Mouse (Mus musculus): ENCODE measurements around the gene Gm3417. TPM values are rescaled to one million over a fixed set of nuclear protein-coding genes. Genes with fewer than 3 reads are reported as not detected.

Gene Gm3417
- total and polyA plus RNA-seq, 3 experiments: 3.1 TPM; not detected in 2

GRCm38 (mm10) chr17:14949161-14949827, 29.3 kb downstream of the Gm3417 start:
- Histone ChIP-seq H3K36me3 (replicated peaks in 1 of 2; ENCODE audit: control insufficient read depth in 1 of 2, insufficient read depth in 1 of 2, low read length in 1 of 2) (peaks cover 64 to 98% of the 10 kb centered on the region in 2 experiments), H3K27ac (ENCODE audit: insufficient read depth, low read depth) (no peak overlapping the region), H3K9ac (ENCODE audit: insufficient read depth, low read depth) (no peak overlapping the region), H3K4me2 (ENCODE audit: insufficient read depth, low read depth, poor library complexity, severe bottlenecking) (no peak overlapping the region), H3K27me3 (replicated peaks) (no peaks in the 10 kb centered on the region), H3K79me2 (replicated peaks; ENCODE audit: control insufficient read depth, extremely low read depth, insufficient read depth, poor library complexity, severe bottlenecking) (peaks cover 53% of the 10 kb centered on the region), H3K9me3 (replicated peaks; ENCODE audit: low read length) (no peaks in the 10 kb centered on the region), H3K4me1 (ENCODE audit: control insufficient read depth in 1 of 2, insufficient read depth in 2 of 2) (peaks cover 8 to 40% of the 10 kb centered on the region in 2 experiments), H3K4me3 (replicated peaks in 1 of 3; ENCODE audit: low read depth in 2 of 3, low read length in 2 of 3, poor library complexity in 1 of 3) (no peak overlapping the region)
- dilution Hi-C loops (cut with MboI; ENCODE audit: extremely low pct_ligation_motif_present, extremely low pct_unique_long_range_greater_than_20kb, low sequenced_read_pairs): no loop called here
- DNase-seq (ENCODE audit: extremely low read depth): no peak
- in situ Hi-C loops (cut with MboI; ENCODE audit: low pct_ligation_motif_present, low pct_unique_long_range_greater_than_20kb, low sequenced_read_pairs): no loop called here
- no peak for TF ChIP-seq CHD2 (IDR thresholded peaks at IDR 0.05; ENCODE audit: low read length)
- no peak for TF ChIP-seq CHD1 (IDR thresholded peaks at IDR 0.05; ENCODE audit: low read depth, low read length)
- TF ChIP-seq PAX5 (IDR thresholded peaks at IDR 0.05; ENCODE audit: low read length): no peak
- no peak for TF ChIP-seq RCOR1 (conservative IDR thresholded peaks at IDR 0.05; ENCODE audit: low read depth, low read length)
- no peak for TF ChIP-seq POLR2A (IDR thresholded peaks at IDR 0.05; ENCODE audit: low read depth, low read length)
- TF ChIP-seq EP300 (IDR thresholded peaks at IDR 0.05; ENCODE audit: low read length): no peak
- TF ChIP-seq NELFE (IDR thresholded peaks at IDR 0.05; ENCODE audit: low read depth, low read length): no peak
- TF ChIP-seq IRF4 (IDR thresholded peaks at IDR 0.05; ENCODE audit: low read depth, low read length): no peak

- no peak overlapping the region for H3K27ac ChIP-seq (ENCODE audit: insufficient read depth, low read depth)
- no peak overlapping the region for H3K9ac ChIP-seq (ENCODE audit: insufficient read depth, low read depth)
- dilution Hi-C loops (cut with MboI; ENCODE audit: extremely low pct_ligation_motif_present, extremely low pct_unique_long_range_greater_than_20kb, low sequenced_read_pairs): no loop called here
- peaks cover 4 to 28% of the 10 kb centered on the region in 2 experiments for H3K4me1 ChIP-seq (ENCODE audit: control insufficient read depth in 1 of 2, insufficient read depth in 2 of 2)
- peak overlapping the region; percentile 24; the same call in 1 of the 2 replicates for H3K4me2 ChIP-seq (ENCODE audit: insufficient read depth, low read depth, poor library complexity, severe bottlenecking)
- no peaks in the 10 kb centered on the region for H3K9me3 ChIP-seq (replicated peaks; ENCODE audit: low read length)
- peaks cover 24% of the 10 kb centered on the region for H3K79me2 ChIP-seq (replicated peaks; ENCODE audit: control insufficient read depth, extremely low read depth, insufficient read depth, poor library complexity, severe bottlenecking)
- no peak overlapping the region for H3K4me3 ChIP-seq (replicated peaks in 1 of 3; ENCODE audit: low read depth in 2 of 3, low read length in 2 of 3, poor library complexity in 1 of 3)
- TF ChIP-seq BHLHE40 (IDR thresholded peaks at IDR 0.05; ENCODE audit: low read depth, low read length) (no peak), USF2 (conservative IDR thresholded peaks at IDR 0.05; ENCODE audit: low read depth, low read length) (no peak), PAX5 (IDR thresholded peaks at IDR 0.05; ENCODE audit: low read length) (no peak), USF1 (IDR thresholded peaks at IDR 0.05; ENCODE audit: low read depth, low read length) (no peak)
- peaks cover 37 to 59% of the 10 kb centered on the region in 2 experiments for H3K36me3 ChIP-seq (replicated peaks in 1 of 2; ENCODE audit: control insufficient read depth in 1 of 2, insufficient read depth in 1 of 2, low read length in 1 of 2)
- in situ Hi-C loops (cut with MboI; ENCODE audit: low pct_ligation_motif_present, low pct_unique_long_range_greater_than_20kb, low sequenced_read_pairs): no loop called here
- H3K27me3 ChIP-seq (replicated peaks): no peaks in the 10 kb centered on the region
- DNase-seq (ENCODE audit: extremely low read depth): no peak
Measured at GRCm38 (mm10) chr17:14944551-14944950, 34.0 kb downstream of the Gm3417 start.

GRCm38 (mm10) chr17:14943729-14944059, 34.9 kb downstream of the Gm3417 start:
- peak overlapping the region; percentile 29; the same call in 1 of the 2 replicates for H3K27ac ChIP-seq (ENCODE audit: insufficient read depth, low read depth)
- dilution Hi-C loops (cut with MboI; ENCODE audit: extremely low pct_ligation_motif_present, extremely low pct_unique_long_range_greater_than_20kb, low sequenced_read_pairs): no loop called here

More at GRCm38 (mm10) chr17:14943729-14944059, 34.9 kb downstream of the Gm3417 start:
- peaks cover 4 to 28% of the 10 kb centered on the region in 2 experiments for H3K4me1 ChIP-seq (ENCODE audit: control insufficient read depth in 1 of 2, insufficient read depth in 2 of 2)
- peak overlapping the region; percentile 63 for H3K4me2 ChIP-seq (ENCODE audit: insufficient read depth, low read depth, poor library complexity, severe bottlenecking)
- H3K36me3 ChIP-seq (replicated peaks in 1 of 2; ENCODE audit: control insufficient read depth in 1 of 2, insufficient read depth in 1 of 2, low read length in 1 of 2): peaks cover 30 to 50% of the 10 kb centered on the region in 2 experiments
- H3K9me3 ChIP-seq (replicated peaks; ENCODE audit: low read length): no peaks in the 10 kb centered on the region
- H3K27me3 ChIP-seq (replicated peaks): no peaks in the 10 kb centered on the region
- DNase-seq (ENCODE audit: extremely low read depth): no peak
- no peak for TF ChIP-seq EP300 (IDR thresholded peaks at IDR 0.05; ENCODE audit: low read length)
- peak; percentile 33; the same call in 1 of the 2 replicates for TF ChIP-seq POLR2AphosphoS2 (IDR thresholded peaks at IDR 0.05; ENCODE audit: low read depth, low read length)
- 0 out of 2 replicates have a peak, but pooled peaks have one; percentile 24 for TF ChIP-seq CHD2 (IDR thresholded peaks at IDR 0.05; ENCODE audit: low read length)
- peak overlapping the region; percentile 69 to 79 (median 79) for H3K4me3 ChIP-seq (replicated peaks in 1 of 3; ENCODE audit: low read depth in 2 of 3, low read length in 2 of 3, poor library complexity in 1 of 3)
- H3K79me2 ChIP-seq (replicated peaks; ENCODE audit: control insufficient read depth, extremely low read depth, insufficient read depth, poor library complexity, severe bottlenecking): peaks cover 19% of the 10 kb centered on the region
- H3K9ac ChIP-seq (ENCODE audit: insufficient read depth, low read depth): peak overlapping the region; percentile 65
- in situ Hi-C loops (cut with MboI; ENCODE audit: low pct_ligation_motif_present, low pct_unique_long_range_greater_than_20kb, low sequenced_read_pairs): no loop called here
